Mouse (Mus musculus): Measurements from ENCODE around the gene Olfr1535. TPM values are rescaled to one million over a fixed set of nuclear protein-coding genes. Genes with fewer than 3 reads are reported as not detected.

Gene Olfr1535
- polyA plus RNA-seq (2014; fragmentation: Illumina TruSeq; extraction: RNeasy Lipid Tissue Mini Kit (QIAGEN cat#74804); ENCODE audit: low read depth, low replicate concordance) = not detected

DNA sequence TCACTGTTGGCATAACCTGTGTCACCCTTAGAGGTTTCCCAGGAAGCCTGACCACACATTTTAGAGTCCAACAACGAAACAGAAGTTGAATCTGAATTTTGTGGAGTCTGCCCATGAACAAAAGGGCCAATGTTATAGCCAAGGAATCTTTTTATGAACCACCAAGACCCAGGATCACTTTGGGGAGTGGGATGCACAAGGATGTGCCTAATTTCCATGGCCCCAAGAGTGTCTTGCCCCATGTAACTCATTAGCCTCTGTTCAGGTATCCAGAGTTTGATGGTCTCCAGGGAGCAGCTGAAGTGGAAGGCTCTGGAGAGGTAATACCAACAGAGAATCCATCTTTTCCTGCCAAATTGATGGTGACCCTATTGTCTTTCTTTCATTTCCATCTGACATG, at the start of gene Olfr1535:
Gene Olfr1535, minus strand, starts transcription at position 101 of the 400 bp plus-strand sequence.

GRCm38 (mm10) chr13:21581659-21582058, 22.0 kb upstream of the Olfr1535 start, which contains the start of gene Olfr1364:
Gene Olfr1364, minus strand, starts transcription at chr13:21581759.

DNA sequence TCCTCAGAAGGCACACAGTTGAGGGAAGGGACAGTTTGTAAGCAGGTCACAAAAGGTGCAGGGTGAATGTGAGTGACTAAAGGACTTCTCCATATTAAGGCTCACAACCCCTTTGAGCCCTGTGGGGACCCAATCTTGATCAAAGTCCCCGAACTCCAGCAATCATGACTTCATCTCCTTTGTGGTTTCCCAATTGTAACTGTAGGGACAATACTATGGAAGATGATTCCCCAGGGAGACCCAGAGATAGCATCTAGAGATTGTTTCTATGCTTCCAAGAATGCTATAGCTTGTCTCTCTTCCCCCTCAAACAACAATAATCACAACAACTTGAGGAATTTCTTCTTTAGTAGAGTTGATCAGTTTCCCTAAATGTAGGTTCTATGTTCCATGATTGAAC, 17.0 kb downstream of the Olfr1535 start, which contains the start of gene Olfr1366:
Gene Olfr1366, minus strand, starts transcription at position 101 of the 400 bp plus-strand sequence.

DNA sequence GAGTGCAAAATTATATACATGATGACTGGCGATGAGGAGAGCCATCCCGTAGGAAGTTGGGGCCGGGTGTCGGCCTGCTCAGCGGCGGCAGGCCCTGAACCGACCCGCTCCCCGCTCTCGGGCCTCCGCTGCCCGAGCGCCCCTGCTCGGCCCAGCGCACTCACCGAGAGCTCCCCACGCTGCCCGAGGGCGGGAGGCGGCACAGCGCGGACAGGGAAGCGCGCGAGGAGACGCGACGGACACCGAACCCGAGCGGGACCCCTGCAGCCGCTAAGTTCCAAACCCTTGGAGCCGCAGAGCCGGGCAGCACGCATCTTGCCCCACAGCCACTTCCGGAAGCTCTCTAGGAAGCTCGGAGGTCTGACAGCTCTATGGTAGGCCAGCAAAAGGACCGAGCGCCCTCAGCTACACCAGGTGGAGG, 28.9 kb downstream of the Olfr1535 start, which contains the start of gene Zkscan8:
Gene Zkscan8, minus strand, starts transcription at position 340 of the 421 bp plus-strand sequence.

Other genes starting within 250 kb of the Olfr1535 start
- gene Gpx6, start 247.8 kb downstream of the Olfr1535 start, polyA plus RNA-seq (2014; fragmentation: Illumina TruSeq; extraction: RNeasy Lipid Tissue Mini Kit (QIAGEN cat#74804); ENCODE audit: low read depth, low replicate concordance) = 42.6 TPM
- gene Olfr1367, start 213.0 kb downstream of the Olfr1535 start, polyA plus RNA-seq (2014; fragmentation: Illumina TruSeq; extraction: RNeasy Lipid Tissue Mini Kit (QIAGEN cat#74804); ENCODE audit: low read depth, low replicate concordance) = not detected
- 87.2 TPM for gene Zscan12, start 197.1 kb downstream of the Olfr1535 start, polyA plus RNA-seq (2014; fragmentation: Illumina TruSeq; extraction: RNeasy Lipid Tissue Mini Kit (QIAGEN cat#74804); ENCODE audit: low read depth, low replicate concordance)
- gene Zkscan3, start 157.1 kb downstream of the Olfr1535 start, polyA plus RNA-seq (2014; fragmentation: Illumina TruSeq; extraction: RNeasy Lipid Tissue Mini Kit (QIAGEN cat#74804); ENCODE audit: low read depth, low replicate concordance) = 29.9 TPM
- gene Pgbd1, start 118.8 kb downstream of the Olfr1535 start, polyA plus RNA-seq (2014; fragmentation: Illumina TruSeq; extraction: RNeasy Lipid Tissue Mini Kit (QIAGEN cat#74804); ENCODE audit: low read depth, low replicate concordance) = 13.0 TPM
- 21.1 TPM for gene Zscan26, start 106.2 kb downstream of the Olfr1535 start, polyA plus RNA-seq (2014; fragmentation: Illumina TruSeq; extraction: RNeasy Lipid Tissue Mini Kit (QIAGEN cat#74804); ENCODE audit: low read depth, low replicate concordance)
- gene Nkapl, start 91.4 kb downstream of the Olfr1535 start, polyA plus RNA-seq (2014; fragmentation: Illumina TruSeq; extraction: RNeasy Lipid Tissue Mini Kit (QIAGEN cat#74804); ENCODE audit: low read depth, low replicate concordance) = 189 TPM
- gene Zkscan4, start 81.0 kb downstream of the Olfr1535 start, polyA plus RNA-seq (2014; fragmentation: Illumina TruSeq; extraction: RNeasy Lipid Tissue Mini Kit (QIAGEN cat#74804); ENCODE audit: low read depth, low replicate concordance) = 0.67 TPM
- not detected for gene Gm10065, start 80.5 kb downstream of the Olfr1535 start, polyA plus RNA-seq (2014; fragmentation: Illumina TruSeq; extraction: RNeasy Lipid Tissue Mini Kit (QIAGEN cat#74804); ENCODE audit: low read depth, low replicate concordance)
- 10.2 TPM for gene AK157302, start 64.7 kb downstream of the Olfr1535 start, polyA plus RNA-seq (2014; fragmentation: Illumina TruSeq; extraction: RNeasy Lipid Tissue Mini Kit (QIAGEN cat#74804); ENCODE audit: low read depth, low replicate concordance)
- gene Gm11273, start 58.5 kb downstream of the Olfr1535 start, polyA plus RNA-seq (2014; fragmentation: Illumina TruSeq; extraction: RNeasy Lipid Tissue Mini Kit (QIAGEN cat#74804); ENCODE audit: low read depth, low replicate concordance) = 0.88 TPM
- 9.0 TPM for gene Zkscan8, start 28.8 kb downstream of the Olfr1535 start, polyA plus RNA-seq (2014; fragmentation: Illumina TruSeq; extraction: RNeasy Lipid Tissue Mini Kit (QIAGEN cat#74804); ENCODE audit: low read depth, low replicate concordance)
- gene Olfr1366, start 17.1 kb downstream of the Olfr1535 start, polyA plus RNA-seq (2014; fragmentation: Illumina TruSeq; extraction: RNeasy Lipid Tissue Mini Kit (QIAGEN cat#74804); ENCODE audit: low read depth, low replicate concordance) = not detected
- not detected for gene Olfr1364, start 21.9 kb upstream of the Olfr1535 start, polyA plus RNA-seq (2014; fragmentation: Illumina TruSeq; extraction: RNeasy Lipid Tissue Mini Kit (QIAGEN cat#74804); ENCODE audit: low read depth, low replicate concordance)
- gene Olfr1362, start 54.1 kb upstream of the Olfr1535 start, polyA plus RNA-seq (2014; fragmentation: Illumina TruSeq; extraction: RNeasy Lipid Tissue Mini Kit (QIAGEN cat#74804); ENCODE audit: low read depth, low replicate concordance) = not detected
- not detected for gene Olfr11, start 82.6 kb upstream of the Olfr1535 start, polyA plus RNA-seq (2014; fragmentation: Illumina TruSeq; extraction: RNeasy Lipid Tissue Mini Kit (QIAGEN cat#74804); ENCODE audit: low read depth, low replicate concordance)
- gene Olfr1361, start 103.5 kb upstream of the Olfr1535 start, polyA plus RNA-seq (2014; fragmentation: Illumina TruSeq; extraction: RNeasy Lipid Tissue Mini Kit (QIAGEN cat#74804); ENCODE audit: low read depth, low replicate concordance) = not detected
- gene Olfr1360, start 117.5 kb upstream of the Olfr1535 start, polyA plus RNA-seq (2014; fragmentation: Illumina TruSeq; extraction: RNeasy Lipid Tissue Mini Kit (QIAGEN cat#74804); ENCODE audit: low read depth, low replicate concordance) = not detected
- not detected for gene Olfr1359, start 138.2 kb upstream of the Olfr1535 start, polyA plus RNA-seq (2014; fragmentation: Illumina TruSeq; extraction: RNeasy Lipid Tissue Mini Kit (QIAGEN cat#74804); ENCODE audit: low read depth, low replicate concordance)
- not detected for gene Hist1h2bl, start 156.2 kb upstream of the Olfr1535 start, polyA plus RNA-seq (2014; fragmentation: Illumina TruSeq; extraction: RNeasy Lipid Tissue Mini Kit (QIAGEN cat#74804); ENCODE audit: low read depth, low replicate concordance)
- not detected for gene Hist1h2ai, start 156.5 kb upstream of the Olfr1535 start, polyA plus RNA-seq (2014; fragmentation: Illumina TruSeq; extraction: RNeasy Lipid Tissue Mini Kit (QIAGEN cat#74804); ENCODE audit: low read depth, low replicate concordance)
- not detected for gene Hist1h3h, start 157.8 kb upstream of the Olfr1535 start, polyA plus RNA-seq (2014; fragmentation: Illumina TruSeq; extraction: RNeasy Lipid Tissue Mini Kit (QIAGEN cat#74804); ENCODE audit: low read depth, low replicate concordance)
- not detected for gene Hist1h2bm, start 162.2 kb upstream of the Olfr1535 start, polyA plus RNA-seq (2014; fragmentation: Illumina TruSeq; extraction: RNeasy Lipid Tissue Mini Kit (QIAGEN cat#74804); ENCODE audit: low read depth, low replicate concordance)
- not detected for gene Hist1h4j, start 175.2 kb upstream of the Olfr1535 start, polyA plus RNA-seq (2014; fragmentation: Illumina TruSeq; extraction: RNeasy Lipid Tissue Mini Kit (QIAGEN cat#74804); ENCODE audit: low read depth, low replicate concordance)
- gene Hist1h4k, start 190.6 kb upstream of the Olfr1535 start, polyA plus RNA-seq (2014; fragmentation: Illumina TruSeq; extraction: RNeasy Lipid Tissue Mini Kit (QIAGEN cat#74804); ENCODE audit: low read depth, low replicate concordance) = not detected
- not detected for gene Hist1h2ak, start 193.9 kb upstream of the Olfr1535 start, polyA plus RNA-seq (2014; fragmentation: Illumina TruSeq; extraction: RNeasy Lipid Tissue Mini Kit (QIAGEN cat#74804); ENCODE audit: low read depth, low replicate concordance)
- gene Hist1h2bn, start 194.2 kb upstream of the Olfr1535 start, polyA plus RNA-seq (2014; fragmentation: Illumina TruSeq; extraction: RNeasy Lipid Tissue Mini Kit (QIAGEN cat#74804); ENCODE audit: low read depth, low replicate concordance) = not detected
- gene Hist1h1b, start 220.7 kb upstream of the Olfr1535 start, polyA plus RNA-seq (2014; fragmentation: Illumina TruSeq; extraction: RNeasy Lipid Tissue Mini Kit (QIAGEN cat#74804); ENCODE audit: low read depth, low replicate concordance) = not detected
- not detected for gene Hist1h3i, start 223.5 kb upstream of the Olfr1535 start, polyA plus RNA-seq (2014; fragmentation: Illumina TruSeq; extraction: RNeasy Lipid Tissue Mini Kit (QIAGEN cat#74804); ENCODE audit: low read depth, low replicate concordance)
- gene Hist1h2an, start 227.3 kb upstream of the Olfr1535 start, polyA plus RNA-seq (2014; fragmentation: Illumina TruSeq; extraction: RNeasy Lipid Tissue Mini Kit (QIAGEN cat#74804); ENCODE audit: low read depth, low replicate concordance) = not detected
- 27.9 TPM for gene Hist1h2bp, start 227.6 kb upstream of the Olfr1535 start, polyA plus RNA-seq (2014; fragmentation: Illumina TruSeq; extraction: RNeasy Lipid Tissue Mini Kit (QIAGEN cat#74804); ENCODE audit: low read depth, low replicate concordance)